Mouse (Mus musculus) C2C12 (cell line): ENCODE data around the gene Dennd2a. TPM values are rescaled to one million over a fixed set of nuclear protein-coding genes. Genes with fewer than 3 reads are reported as not detected.
A peak's percentile ranks its signal among the peaks of the same experiment; 100 is the strongest.

Experiments used
- H3K27me3 ChIP-seq: one replicate; pipeline ENCODE4 v1.6.1; 2011; ENCODE audit not compliant: control insufficient read depth, insufficient read depth, insufficient read length
- H3K36me3 ChIP-seq: one replicate; pipeline ENCODE4 v1.6.1; 2011; ENCODE audit not compliant: control insufficient read depth, insufficient read depth
- H3K4me3 ChIP-seq: one replicate; pipeline ENCODE4 v1.5.1; 2011; ENCODE audit warnings: mild to moderate bottlenecking, control low read depth; ENCODE audit not compliant: poor library complexity, insufficient read depth, severe bottlenecking
- H3K79me2 ChIP-seq: one replicate; pipeline ENCODE4 v1.6.1; 2011; ENCODE audit not compliant: control insufficient read depth, insufficient read depth
- H3K79me3 ChIP-seq: one replicate; pipeline ENCODE4 v1.6.1; 2011; ENCODE audit warnings: low read depth, control low read depth
- H3ac ChIP-seq: one replicate; pipeline ENCODE3; 2011; ENCODE audit warnings: low read depth; ENCODE audit not compliant: control insufficient read depth, insufficient read length
- CEBPB ChIP-seq: IDR thresholded peaks from one replicate; pipeline ENCODE4 v1.6.1; 2011; ENCODE audit warnings: low read depth, mild to moderate bottlenecking, control low read depth, moderate library complexity
- CTCF ChIP-seq: IDR thresholded peaks from one replicate; pipeline ENCODE4 v1.5.1; 2011; ENCODE audit not compliant: control insufficient read depth, insufficient read depth, insufficient read length
- FOSL1 ChIP-seq: IDR thresholded peaks from one replicate; pipeline ENCODE4 v1.8.0; 2011; ENCODE audit warnings: mild to moderate bottlenecking, low read length; ENCODE audit not compliant: poor library complexity, insufficient read depth, severe bottlenecking
- MAX ChIP-seq: IDR thresholded peaks from one replicate; pipeline ENCODE4 v1.6.1; 2011; ENCODE audit warnings: mild to moderate bottlenecking, control low read depth
- MYOD1 ChIP-seq: IDR thresholded peaks from one replicate; pipeline ENCODE4 v1.6.1; 2011; ENCODE audit warnings: low read depth; ENCODE audit not compliant: control insufficient read depth, insufficient read length
- MYOG ChIP-seq: IDR thresholded peaks from one replicate; pipeline ENCODE4 v1.6.1; 2011; ENCODE audit not compliant: control insufficient read depth, insufficient read length; ENCODE audit errors: extremely low read depth
- USF1 ChIP-seq: IDR thresholded peaks from one replicate; pipeline ENCODE4 v1.6.1; 2011; ENCODE audit warnings: low read depth, mild to moderate bottlenecking, control low read depth, moderate library complexity
- polyA plus RNA-seq: library from polyadenylated mRNA; unstranded; fragments of >200 nt; fragmentation: generic; extraction: Trizol; gene quantifications from one replicate; pipeline ENCODE4 v1.2.1, GENCODE M21; 2012; ENCODE audit warnings: missing spikeins

Dennd2a gene
- polyA plus RNA-seq, 1 experiment = 11.5 TPM

- no peaks in the 10 kb centered on the region for H3K79me3 ChIP-seq
- no peak overlapping the region for H3K4me3 ChIP-seq
- no peaks in the 10 kb centered on the region for H3K79me2 ChIP-seq
- H3K27me3 ChIP-seq = no peaks in the 10 kb centered on the region
- no peak overlapping the region for H3ac ChIP-seq
- TF ChIP-seq CEBPB = no peak
- no peak for TF ChIP-seq MYOG
- no peak for TF ChIP-seq MYOD1
- TF ChIP-seq CTCF = no peak
- no peak for TF ChIP-seq MAX
- TF ChIP-seq USF1 = no peak
- no peak for TF ChIP-seq FOSL1
- peaks cover 57% of the 10 kb centered on the region for H3K36me3 ChIP-seq
These were observed 43.2 kb upstream of the Dennd2a start for GRCm38 (mm10) chr6:39600851-39601250.

GRCm38 (mm10) chr6:39592401-39593214, 34.9 kb upstream of the Dennd2a start, which contains the start of gene Ndufb2:
TSS of gene Ndufb2 (plus strand) at chr6:39592574.
- Histone ChIP-seq H3K4me3 (peak within 1 kb of the TSS; percentile 68), H3K79me2 (peaks cover 29% of the 10 kb centered on the region), H3K27me3 (no peaks in the 10 kb centered on the region), H3ac (peak within 1 kb of the TSS; percentile 91), H3K36me3 (peaks cover 28% of the 10 kb centered on the region), H3K79me3 (peaks cover 14% of the 10 kb centered on the region)
- no peak for TF ChIP-seq USF1
- peak; percentile 50 for TF ChIP-seq MAX
- no peak for TF ChIP-seq CTCF
- TF ChIP-seq MYOG = no peak

- Histone ChIP-seq H3K79me3 (peaks cover 14% of the 10 kb centered on the region), H3K27me3 (no peaks in the 10 kb centered on the region), H3K4me3 (no peak overlapping the region), H3ac (no peak overlapping the region), H3K79me2 (peaks cover 29% of the 10 kb centered on the region), H3K36me3 (peaks cover 17% of the 10 kb centered on the region)
- no peak for TF ChIP-seq CTCF
- TF ChIP-seq MAX = no peak
- TF ChIP-seq USF1 = no peak
- no peak for TF ChIP-seq MYOD1
- no peak for TF ChIP-seq FOSL1
- no peak for TF ChIP-seq MYOG
- TF ChIP-seq CEBPB = no peak
These were observed 33.8 kb upstream of the Dennd2a start for GRCm38 (mm10) chr6:39591481-39591880.

- H3K36me3 ChIP-seq = peaks cover 16% of the 10 kb centered on the region
- no peaks in the 10 kb centered on the region for H3K27me3 ChIP-seq
- H3K79me3 ChIP-seq = no peaks in the 10 kb centered on the region
- no peak within 1 kb of the TSS for H3ac ChIP-seq
- no peaks in the 10 kb centered on the region for H3K79me2 ChIP-seq
- no peak within 1 kb of the TSS for H3K4me3 ChIP-seq
- TF ChIP-seq FOSL1 (no peak), CEBPB (no peak), MYOD1 (no peak), MAX (no peak), MYOG (no peak)
These were observed 27.9 kb upstream of the Dennd2a start, which contains the start of gene Gm42420 for GRCm38 (mm10) chr6:39585517-39585916. TSS of gene Gm42420 (plus strand) at chr6:39585753.

DNA sequence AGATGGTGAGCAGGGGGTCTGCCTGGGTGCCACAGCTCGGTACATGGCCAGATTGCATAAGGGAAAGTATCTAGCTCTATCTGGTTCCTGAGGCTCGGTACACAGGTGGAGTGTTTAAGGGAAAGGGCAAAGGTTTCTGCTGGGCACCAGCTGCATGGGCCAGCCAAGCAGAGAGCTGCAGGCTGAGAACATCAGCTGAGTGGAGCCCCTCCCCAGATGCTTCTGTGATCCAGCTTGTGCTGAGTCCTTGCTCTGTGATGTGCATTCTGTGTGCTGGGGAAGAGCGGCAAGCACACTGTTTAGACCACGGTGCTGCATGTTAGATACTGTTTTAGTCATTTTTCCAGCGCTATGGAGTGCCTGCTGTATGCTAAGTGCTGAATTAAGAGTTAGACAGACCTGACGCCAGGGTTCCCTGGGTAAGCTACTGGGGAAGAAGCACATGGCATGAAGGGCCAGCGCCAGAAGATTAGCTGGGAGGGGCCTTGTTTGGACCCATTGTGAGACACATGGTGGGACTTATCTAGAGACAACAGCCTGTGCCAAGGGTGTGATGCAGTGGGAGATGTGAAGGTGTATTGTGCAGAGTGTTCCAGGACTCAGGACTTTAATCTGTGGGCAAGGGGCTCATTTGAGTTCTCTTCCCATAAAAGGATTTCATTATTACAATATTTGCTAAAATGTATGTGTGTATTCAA, 23.6 kb upstream of the Dennd2a start:
- no peaks in the 10 kb centered on the region for H3K79me2 ChIP-seq
- TF ChIP-seq MYOD1 = no peak
- no peak for TF ChIP-seq CEBPB
- TF ChIP-seq CTCF = no peak
- no peak overlapping the region for H3ac ChIP-seq
- H3K36me3 ChIP-seq = peaks cover 8% of the 10 kb centered on the region
- H3K27me3 ChIP-seq = no peaks in the 10 kb centered on the region
- no peaks in the 10 kb centered on the region for H3K79me3 ChIP-seq
- no peak overlapping the region for H3K4me3 ChIP-seq

DNA sequence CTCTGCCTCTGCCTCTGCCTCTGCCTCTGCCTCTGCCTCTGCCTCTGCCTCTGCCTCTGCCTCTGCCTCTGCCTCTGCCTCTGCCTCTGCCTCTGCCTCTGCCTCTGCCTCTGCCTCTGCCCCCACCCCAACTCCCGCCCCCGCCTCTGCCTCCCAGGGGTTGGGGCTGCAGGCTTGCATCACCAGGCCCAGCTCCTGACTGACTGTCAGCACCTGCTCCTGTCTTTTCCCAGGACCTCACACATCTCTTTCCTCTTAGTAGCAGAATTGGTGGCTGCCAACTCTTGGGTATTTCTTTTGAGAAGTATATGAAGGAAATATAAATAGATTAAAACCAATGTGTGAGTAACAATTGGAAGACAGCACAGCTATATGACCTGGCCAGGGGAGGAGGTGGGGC, 22.9 kb upstream of the Dennd2a start:
- peaks cover 8% of the 10 kb centered on the region for H3K36me3 ChIP-seq
- H3ac ChIP-seq = no peak overlapping the region
- no peaks in the 10 kb centered on the region for H3K79me3 ChIP-seq
- no peaks in the 10 kb centered on the region for H3K27me3 ChIP-seq
- no peak overlapping the region for H3K4me3 ChIP-seq
- TF ChIP-seq MYOG = no peak
- no peak for TF ChIP-seq CEBPB
- no peak for TF ChIP-seq CTCF
- no peaks in the 10 kb centered on the region for H3K79me2 ChIP-seq
